Mouse (Mus musculus) 3T3-L1 (cell line): Measurements from ENCODE around the gene Leng8.
A peak's percentile ranks its signal among the peaks of the same experiment; 100 is the strongest.

Experiments used
- DNase-seq: peaks from one replicate; pipeline ENCODE4 v3.0.0-alpha.2; 2015; ENCODE audit warnings: low read depth, low spot score

Leng8 gene

GRCm38 (mm10) chr7:4126992-4127785 lies 9.7 kb upstream of the Leng8 start:
- DNase-seq: no peak

GRCm38 (mm10) chr7:4127894-4128293 lies 8.9 kb upstream of the Leng8 start:
- DNase-seq: no peak

GRCm38 (mm10) chr7:4128860-4129259 lies 8.0 kb upstream of the Leng8 start:
- DNase-seq: no peak

GRCm38 (mm10) chr7:4130686-4131452 lies 6.0 kb upstream of the Leng8 start:
- DNase-seq: peak; percentile 77

- DNase-seq: no peak
Observed at GRCm38 (mm10) chr7:4131964-4132363, 4.9 kb upstream of the Leng8 start.

- no peak for DNase-seq
Observed at GRCm38 (mm10) chr7:4132581-4132980, 4.3 kb upstream of the Leng8 start.

GRCm38 (mm10) chr7:4132998-4133397 lies 3.8 kb upstream of the Leng8 start:
- no peak for DNase-seq

- no peak for DNase-seq
Observed at GRCm38 (mm10) chr7:4134911-4135310, 1.9 kb upstream of the Leng8 start.

- no peak for DNase-seq
Observed at GRCm38 (mm10) chr7:4136404-4136770, 452 bp upstream of the Leng8 start.

- DNase-seq: no peak
Observed at GRCm38 (mm10) chr7:4137746-4138145, 907 bp downstream of the Leng8 start.

- no peak for DNase-seq
Observed at GRCm38 (mm10) chr7:4138181-4138580, 1.3 kb downstream of the Leng8 start.

GRCm38 (mm10) chr7:4138671-4139070 lies 1.8 kb downstream of the Leng8 start:
- no peak for DNase-seq

GRCm38 (mm10) chr7:4139391-4139790 lies 2.6 kb downstream of the Leng8 start:
- no peak for DNase-seq

- no peak for DNase-seq
Observed at GRCm38 (mm10) chr7:4141648-4142325, 4.9 kb downstream of the Leng8 start.

GRCm38 (mm10) chr7:4142796-4143445 lies 6.1 kb downstream of the Leng8 start:
- no peak for DNase-seq

GRCm38 (mm10) chr7:4143506-4143905 lies 6.7 kb downstream of the Leng8 start:
- DNase-seq: no peak

GRCm38 (mm10) chr7:4144046-4144445 lies 7.2 kb downstream of the Leng8 start:
- DNase-seq: no peak

GRCm38 (mm10) chr7:4144766-4145551 lies 8.1 kb downstream of the Leng8 start:
- DNase-seq: no peak

GRCm38 (mm10) chr7:4145552-4146190 lies 8.8 kb downstream of the Leng8 start:
- peak; percentile 78 for DNase-seq
